In the genomic region with DNA sequence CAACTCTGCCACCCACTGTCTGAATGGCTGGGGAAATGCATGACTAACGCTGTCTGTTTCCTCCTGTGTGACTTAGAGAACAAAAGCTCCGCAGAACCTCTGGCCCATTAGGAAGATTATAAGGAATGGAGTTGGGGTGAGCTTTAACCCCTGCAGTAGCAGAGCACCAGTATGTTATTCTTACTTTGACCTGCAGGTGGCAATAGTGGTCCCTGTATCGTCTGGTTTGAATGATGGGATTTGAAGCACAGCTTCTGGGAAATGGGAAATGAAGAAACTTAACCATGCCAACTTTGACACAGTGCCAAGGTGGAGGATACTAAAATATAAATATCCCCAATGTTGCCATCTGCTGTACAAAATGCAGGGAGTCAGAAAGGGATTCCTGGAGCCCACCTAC, we compare ENCODE assay signal across 9 mouse cellular contexts. TPM values are rescaled to one million over a fixed set of nuclear protein-coding genes. Genes with fewer than 3 reads are reported as not detected.
DNase-seq lines count a peak whose midpoint lies in the region; ATAC-seq lines count a peak whose summit lies in the region.
"Had no signal": no experiment of that assay in that cellular context is flagged by ENCODE, and none has a peak within 500 bp of the region (broad histone marks: within the 10 kb centered on the region; RNA-seq: fewer than 3 reads in every experiment).

No protein-coding gene starts in this region.

- H3K36me3 ChIP-seq in forebrain, embryonic 11.5 days (ENCODE audit: control insufficient read depth, insufficient read depth, low read length): no peaks in the 10 kb centered on the region
- 0 out of 2 replicates have a peak, but pooled peaks cover 4% of the 10 kb centered on the region for H3K36me3 ChIP-seq in intestine, embryonic 15.5 days
- no peaks in the 10 kb centered on the region; the same call in 1 of the 2 replicates for H3K36me3 ChIP-seq in splenic B cell, adult 2 months (ENCODE audit: control insufficient read depth, insufficient read depth, low read length, poor library complexity, severe bottlenecking)

- peak; percentile 56 for ATAC-seq in forebrain, embryonic 11.5 days (replicated peaks; ENCODE audit: low FRiP score)
- ATAC-seq in intestine, embryonic 15.5 days: peak; percentile 70

- intact Hi-C loops in left cerebral cortex, postnatal 36 days (cut with DNase I): loop anchor here (2.0 to 10.0 kb wide), 3 partner anchors 30 to 534 kb away; no protein-coding TSS in a partner anchor

- no peaks in the 10 kb centered on the region for H3K27me3 ChIP-seq in forebrain, embryonic 11.5 days (ENCODE audit: control insufficient read depth, insufficient read depth, low read length)
- no peaks in the 10 kb centered on the region for H3K27me3 ChIP-seq in intestine, embryonic 15.5 days (replicated peaks)
- H3K27me3 ChIP-seq in splenic B cell, adult 2 months (ENCODE audit: control insufficient read depth, insufficient read depth, low read length, poor library complexity, severe bottlenecking): no peaks in the 10 kb centered on the region

- peak; percentile 10 for DNase-seq in left cerebral cortex, adult 11 months (ENCODE audit: low spot score)
- DNase-seq in left cerebral cortex, postnatal 36 days (ENCODE audit: low spot score in 2 of 2): no peak
- peak; percentile 53 for DNase-seq in NIH3T3 (ENCODE audit: low read depth)
- peak; percentile 57 for DNase-seq in forebrain, embryonic 11.5 days (ENCODE audit: low spot score)
- DNase-seq in lung, postnatal 14 days: peak; percentile 20
- peak; percentile 68 for DNase-seq in splenic B cell, adult 2 months (ENCODE audit: low read depth, low spot score)
- DNase-seq in natural killer cell, adult 2 months (ENCODE audit: low spot score in 2 of 2): no peak

- no peaks in the 10 kb centered on the region for H3K4me1 ChIP-seq in forebrain, embryonic 11.5 days (replicated peaks; ENCODE audit: control insufficient read depth, insufficient read depth, low read length)
- H3K4me1 ChIP-seq in intestine, embryonic 15.5 days (replicated peaks): no peaks in the 10 kb centered on the region

- 3% methylated on average over 3 of the region's 3 CpGs for WGBS in forebrain, embryonic 11.5 days
- WGBS in intestine, embryonic 15.5 days: 9% methylated on average over 3 of the region's 3 CpGs

- no peak overlapping the region for H3K4me3 ChIP-seq in forebrain, embryonic 11.5 days (ENCODE audit: low read depth, low read length)
- H3K4me3 ChIP-seq in intestine, embryonic 15.5 days (replicated peaks): no peak overlapping the region

- no peak overlapping the region for H3K27ac ChIP-seq in forebrain, embryonic 11.5 days (ENCODE audit: low read depth, low read length)
- no peak overlapping the region for H3K27ac ChIP-seq in intestine, embryonic 15.5 days

- no peak overlapping the region for H3K4me2 ChIP-seq in forebrain, embryonic 11.5 days (ENCODE audit: low read depth, low read length, severe bottlenecking)
- no peak overlapping the region for H3K4me2 ChIP-seq in intestine, embryonic 15.5 days (replicated peaks)

- H3K9me3 ChIP-seq in forebrain, embryonic 11.5 days (ENCODE audit: control insufficient read depth, low read length): no peaks in the 10 kb centered on the region
- H3K9me3 ChIP-seq in intestine, embryonic 15.5 days: no peaks in the 10 kb centered on the region

- H3K9ac ChIP-seq in forebrain, embryonic 11.5 days (ENCODE audit: low read length): no peak overlapping the region
- no peak overlapping the region for H3K9ac ChIP-seq in intestine, embryonic 15.5 days

RNA-seq across cellular contexts. Expression of a gene that starts 8.6 kb away (rescaled TPM):
- not detected for total RNA-seq in left cerebral cortex, postnatal 36 days (2021)
- polyA plus RNA-seq in forebrain, embryonic 11.5 days (2014; fragmentation: Nextera tagmentation; extraction: Ambion mirVana): 0.11 TPM in 1 of 2 replicates, not detected in the other
- 0.14 and 0.15 TPM in 2 replicates for polyA plus RNA-seq in intestine, embryonic 15.5 days (2015; fragmentation: Nextera tagmentation; extraction: Ambion mirVana)
- total RNA-seq: heart, postnatal 14 days had no signal

RNA-seq across cellular contexts. Expression of a gene that starts 51.7 kb away (rescaled TPM):
- total RNA-seq in left cerebral cortex, postnatal 36 days (2021): not detected
- not detected in 2 replicates for polyA plus RNA-seq in forebrain, embryonic 11.5 days (2014; fragmentation: Nextera tagmentation; extraction: Ambion mirVana)
- not detected in 2 replicates for polyA plus RNA-seq in intestine, embryonic 15.5 days (2015; fragmentation: Nextera tagmentation; extraction: Ambion mirVana)
- total RNA-seq: heart, postnatal 14 days had no signal

Comparison
In these comparisons a context has a peak if more than half of its experiments do, and no peak if none do; other contexts are left out.
1. DNase-seq: peak in left cerebral cortex, adult 11 months (single experiment), NIH3T3 (single experiment), forebrain, embryonic 11.5 days (single experiment), lung, postnatal 14 days (single experiment) and splenic B cell, adult 2 months (single experiment); none in left cerebral cortex, postnatal 36 days (0 of 2) and natural killer cell, adult 2 months (0 of 2).